Mouse (Mus musculus) olfactory bulb, adult 2 months (tissue): ENCODE results near the gene Exoc6.

Source experiments
- CTCF ChIP-seq: fragments of 200-500 bp; IDR thresholded peaks from 2 replicates; pipeline ENCODE4 v1.5.1; 2012; ENCODE audit warnings: low read depth, mild to moderate bottlenecking, low read length, moderate library complexity; ENCODE audit not compliant: insufficient read depth
- POLR2A ChIP-seq: fragments of 200-500 bp; IDR thresholded peaks from 2 replicates; pipeline ENCODE4 v1.6.1; 2012; ENCODE audit warnings: mild to moderate bottlenecking, low read depth, low read length, moderate library complexity; ENCODE audit not compliant: insufficient read depth

GRCm38 (mm10) chr19:37555863-37556566 lies 5.8 kb downstream of the Exoc6 start:
- TF ChIP-seq POLR2A: no peak
- TF ChIP-seq CTCF: no peak
